Mouse (Mus musculus): Measurements from ENCODE around the gene Ptgr1. TPM values are rescaled to one million over a fixed set of nuclear protein-coding genes. Genes with fewer than 3 reads are reported as not detected.

Gene Ptgr1
- polyA plus RNA-seq, 1 experiment from 2014 or later, result 17.4 TPM

- Histone ChIP-seq H3K36me3 (ENCODE audit: control insufficient read depth, insufficient read depth, low read length) (no peaks in the 10 kb centered on the region), H3K4me2 (replicated peaks; ENCODE audit: low read depth, low read length) (peak overlapping the region; percentile 66), H3K9ac (ENCODE audit: low read depth, low read length) (no peak overlapping the region), H3K27ac (ENCODE audit: low read depth, low read length) (no peak overlapping the region), H3K27me3 (ENCODE audit: control insufficient read depth, insufficient read depth, low read length) (no peaks in the 10 kb centered on the region), H3K4me1 (replicated peaks; ENCODE audit: control insufficient read depth, insufficient read depth, low read length) (no peaks in the 10 kb centered on the region), H3K4me3 (ENCODE audit: low read depth, low read length) (peak overlapping the region; percentile 64), H3K9me3 (ENCODE audit: control insufficient read depth, low read length) (no peaks in the 10 kb centered on the region)
- DNase-seq (ENCODE audit: low spot score) (no peak), ATAC-seq (ENCODE audit: low FRiP score) (peak; percentile 36; the same call in 1 of the 2 replicates)
- WGBS, result 21% methylated on average over 6 of the region's 6 CpGs
These were observed 42.7 kb downstream of the Ptgr1 start for GRCm38 (mm10) chr4:58944206-58944553.

- ATAC-seq (ENCODE audit: low FRiP score), result peak; percentile 88
- WGBS, result 2% methylated on average over 50 of the region's 50 CpGs
These were observed 43.3 kb downstream of the Ptgr1 start, which contains the start of gene Zkscan16 for GRCm38 (mm10) chr4:58943420-58944205. TSS of gene Zkscan16 (plus strand) at chr4:58943628.

GRCm38 (mm10) chr4:58942942-58943341 is 44.0 kb downstream of the Ptgr1 start:
- ATAC-seq (ENCODE audit: low FRiP score), result peak; percentile 53
- H3K36me3 ChIP-seq (ENCODE audit: control insufficient read depth, insufficient read depth, low read length), result no peaks in the 10 kb centered on the region
- H3K4me2 ChIP-seq (replicated peaks; ENCODE audit: low read depth, low read length), result peak overlapping the region; percentile 66; the same call in 1 of the 2 replicates
- WGBS, result 79% methylated on average over 4 of the region's 4 CpGs
- DNase-seq (ENCODE audit: low spot score), result no peak
- H3K9me3 ChIP-seq (ENCODE audit: control insufficient read depth, low read length), result no peaks in the 10 kb centered on the region
- H3K27ac ChIP-seq (ENCODE audit: low read depth, low read length), result no peak overlapping the region
- peak overlapping the region; percentile 65; the same call in 1 of the 2 replicates for H3K9ac ChIP-seq (ENCODE audit: low read depth, low read length)
- no peak overlapping the region for H3K4me3 ChIP-seq (ENCODE audit: low read depth, low read length)
- no peaks in the 10 kb centered on the region for H3K4me1 ChIP-seq (replicated peaks; ENCODE audit: control insufficient read depth, insufficient read depth, low read length)
- no peaks in the 10 kb centered on the region for H3K27me3 ChIP-seq (ENCODE audit: control insufficient read depth, insufficient read depth, low read length)

More at GRCm38 (mm10) chr4:58943420-58944205, 43.3 kb downstream of the Ptgr1 start, which contains the start of gene Zkscan16:
- Histone ChIP-seq H3K4me3 (ENCODE audit: low read depth, low read length) (peak within 1 kb of the TSS; percentile 64), H3K4me2 (replicated peaks; ENCODE audit: low read depth, low read length) (peak within 1 kb of the TSS; percentile 66), H3K36me3 (ENCODE audit: control insufficient read depth, insufficient read depth, low read length) (no peaks in the 10 kb centered on the region), H3K9ac (ENCODE audit: low read depth, low read length) (peak within 1 kb of the TSS; percentile 65), H3K4me1 (replicated peaks; ENCODE audit: control insufficient read depth, insufficient read depth, low read length) (no peaks in the 10 kb centered on the region), H3K9me3 (ENCODE audit: control insufficient read depth, low read length) (no peaks in the 10 kb centered on the region), H3K27me3 (ENCODE audit: control insufficient read depth, insufficient read depth, low read length) (no peaks in the 10 kb centered on the region), H3K27ac (ENCODE audit: low read depth, low read length) (no peak within 1 kb of the TSS)
- peak; percentile 96 for DNase-seq (ENCODE audit: low spot score)

DNA sequence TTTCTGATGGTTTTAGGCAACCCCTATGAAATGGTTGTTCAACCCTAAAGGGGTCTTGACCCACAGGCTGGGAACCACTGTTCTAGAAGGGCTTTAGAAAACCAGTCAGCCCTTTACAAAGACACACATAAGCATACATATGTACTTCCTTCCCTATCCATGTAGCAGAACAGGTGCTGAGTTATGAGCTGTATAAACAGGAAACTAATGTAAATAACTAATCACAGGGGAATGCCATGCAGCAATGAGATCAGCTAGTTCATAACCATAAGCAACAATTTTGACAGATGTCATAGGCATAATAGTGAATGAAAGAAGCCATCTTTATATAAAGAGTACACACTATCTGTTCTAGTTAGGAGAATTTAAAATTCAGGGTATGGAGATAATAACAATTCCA is 45.3 kb downstream of the Ptgr1 start:
- Histone ChIP-seq H3K27me3 (ENCODE audit: control insufficient read depth, insufficient read depth, low read length) (no peaks in the 10 kb centered on the region), H3K36me3 (ENCODE audit: control insufficient read depth, insufficient read depth, low read length) (no peaks in the 10 kb centered on the region), H3K9ac (ENCODE audit: low read depth, low read length) (no peak overlapping the region), H3K27ac (ENCODE audit: low read depth, low read length) (no peak overlapping the region), H3K4me3 (ENCODE audit: low read depth, low read length) (no peak overlapping the region), H3K9me3 (ENCODE audit: control insufficient read depth, low read length) (no peaks in the 10 kb centered on the region), H3K4me1 (replicated peaks; ENCODE audit: control insufficient read depth, insufficient read depth, low read length) (no peaks in the 10 kb centered on the region), H3K4me2 (replicated peaks; ENCODE audit: low read depth, low read length) (no peak overlapping the region)
- ATAC-seq (ENCODE audit: low FRiP score) (no peak), DNase-seq (ENCODE audit: low spot score) (no peak)

- no peak overlapping the region for H3K4me3 ChIP-seq (ENCODE audit: low read depth, low read length)
- WGBS, result 45% methylated on average over 3 of the region's 3 CpGs
- H3K9me3 ChIP-seq (ENCODE audit: control insufficient read depth, low read length), result no peaks in the 10 kb centered on the region
- no peak overlapping the region for H3K9ac ChIP-seq (ENCODE audit: low read depth, low read length)
- no peak overlapping the region for H3K4me2 ChIP-seq (replicated peaks; ENCODE audit: low read depth, low read length)
- H3K27me3 ChIP-seq (ENCODE audit: control insufficient read depth, insufficient read depth, low read length), result no peaks in the 10 kb centered on the region
- no peak for ATAC-seq (ENCODE audit: low FRiP score)
- H3K4me1 ChIP-seq (replicated peaks; ENCODE audit: control insufficient read depth, insufficient read depth, low read length), result no peaks in the 10 kb centered on the region
- no peak for DNase-seq (ENCODE audit: low spot score)
- H3K36me3 ChIP-seq (ENCODE audit: control insufficient read depth, insufficient read depth, low read length), result no peaks in the 10 kb centered on the region
- no peak overlapping the region for H3K27ac ChIP-seq (ENCODE audit: low read depth, low read length)
These were observed 51.1 kb downstream of the Ptgr1 start for GRCm38 (mm10) chr4:58935846-58936245.

DNA sequence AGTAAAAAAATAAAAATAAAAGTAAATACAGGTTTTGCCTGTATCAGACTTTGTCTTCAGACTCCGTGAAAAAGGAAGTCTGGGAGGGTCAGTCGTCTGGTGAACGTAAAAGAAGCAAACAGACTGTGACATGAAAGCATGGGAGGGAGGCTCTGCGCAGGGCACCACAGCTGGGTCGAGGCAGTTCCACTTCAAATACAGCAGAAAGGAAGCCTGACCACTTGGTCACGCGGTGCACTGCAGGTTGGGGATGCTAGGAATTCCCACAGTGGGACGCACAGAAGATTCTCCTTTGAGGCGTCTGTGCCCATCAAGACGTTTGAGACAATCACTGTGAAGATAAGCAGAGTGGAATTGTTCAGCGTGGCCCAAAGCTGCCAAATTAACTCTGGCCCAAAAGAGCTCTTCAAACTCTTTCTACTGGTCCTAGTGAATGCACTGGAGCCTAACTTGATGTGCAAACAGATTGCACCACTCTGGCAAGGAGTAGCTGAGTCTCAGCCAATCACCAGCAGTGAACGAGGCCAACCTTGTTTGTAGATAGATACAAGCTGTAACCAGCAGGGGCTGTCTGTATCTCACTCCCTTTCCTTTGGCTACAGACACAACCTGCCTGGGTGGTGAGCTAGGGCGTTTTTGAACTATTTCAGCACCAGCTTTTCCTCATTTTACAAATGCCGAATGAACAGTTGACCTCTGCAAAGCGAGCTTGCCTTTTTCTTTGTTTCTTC is 52.0 kb downstream of the Ptgr1 start:
- 45% methylated on average over 15 of the region's 15 CpGs for WGBS
- H3K27ac ChIP-seq (ENCODE audit: low read depth, low read length), result no peak overlapping the region
- ATAC-seq (ENCODE audit: low FRiP score), result no peak

GRCm38 (mm10) chr4:58934308-58934707 is 52.6 kb downstream of the Ptgr1 start:
- H3K4me2 ChIP-seq (replicated peaks; ENCODE audit: low read depth, low read length), result no peak overlapping the region
- no peak for ATAC-seq (ENCODE audit: low FRiP score)
- H3K9ac ChIP-seq (ENCODE audit: low read depth, low read length), result no peak overlapping the region
- 88% methylated on average over 4 of the region's 4 CpGs for WGBS
- H3K36me3 ChIP-seq (ENCODE audit: control insufficient read depth, insufficient read depth, low read length), result no peaks in the 10 kb centered on the region
- H3K27ac ChIP-seq (ENCODE audit: low read depth, low read length), result no peak overlapping the region
- DNase-seq (ENCODE audit: low spot score), result no peak
- H3K4me3 ChIP-seq (ENCODE audit: low read depth, low read length), result no peak overlapping the region
- H3K4me1 ChIP-seq (replicated peaks; ENCODE audit: control insufficient read depth, insufficient read depth, low read length), result no peaks in the 10 kb centered on the region
- no peaks in the 10 kb centered on the region for H3K27me3 ChIP-seq (ENCODE audit: control insufficient read depth, insufficient read depth, low read length)
- no peaks in the 10 kb centered on the region for H3K9me3 ChIP-seq (ENCODE audit: control insufficient read depth, low read length)

More for the DNA sequence above, 52.0 kb downstream of the Ptgr1 start:
- Histone ChIP-seq H3K36me3 (ENCODE audit: control insufficient read depth, insufficient read depth, low read length) (no peaks in the 10 kb centered on the region), H3K9ac (ENCODE audit: low read depth, low read length) (no peak overlapping the region), H3K4me1 (replicated peaks; ENCODE audit: control insufficient read depth, insufficient read depth, low read length) (no peaks in the 10 kb centered on the region), H3K9me3 (ENCODE audit: control insufficient read depth, low read length) (no peaks in the 10 kb centered on the region), H3K27me3 (ENCODE audit: control insufficient read depth, insufficient read depth, low read length) (no peaks in the 10 kb centered on the region), H3K4me2 (replicated peaks; ENCODE audit: low read depth, low read length) (no peak overlapping the region), H3K4me3 (ENCODE audit: low read depth, low read length) (no peak overlapping the region)
- DNase-seq (ENCODE audit: low spot score), result peak; percentile 30

GRCm38 (mm10) chr4:58932541-58932940 is 54.4 kb downstream of the Ptgr1 start:
- 90% methylated on average over 6 of the region's 6 CpGs for WGBS

More at GRCm38 (mm10) chr4:58932541-58932940, 54.4 kb downstream of the Ptgr1 start:
- Histone ChIP-seq H3K4me1 (replicated peaks; ENCODE audit: control insufficient read depth, insufficient read depth, low read length) (no peaks in the 10 kb centered on the region), H3K4me3 (ENCODE audit: low read depth, low read length) (no peak overlapping the region), H3K36me3 (ENCODE audit: control insufficient read depth, insufficient read depth, low read length) (no peaks in the 10 kb centered on the region), H3K9ac (ENCODE audit: low read depth, low read length) (no peak overlapping the region), H3K9me3 (ENCODE audit: control insufficient read depth, low read length) (no peaks in the 10 kb centered on the region), H3K27me3 (ENCODE audit: control insufficient read depth, insufficient read depth, low read length) (no peaks in the 10 kb centered on the region), H3K27ac (ENCODE audit: low read depth, low read length) (no peak overlapping the region), H3K4me2 (replicated peaks; ENCODE audit: low read depth, low read length) (no peak overlapping the region)
- no peak for ATAC-seq (ENCODE audit: low FRiP score)
- no peak for DNase-seq (ENCODE audit: low spot score)

Data from hindbrain, embryonic 11.5 days (tissue).